Mouse (Mus musculus): ENCODE data around the gene Stx17. TPM values are rescaled to one million over a fixed set of nuclear protein-coding genes. Genes with fewer than 3 reads are reported as not detected.

Stx17 gene
- polyA plus RNA-seq, 1 experiment, result 22.1 TPM

DNA sequence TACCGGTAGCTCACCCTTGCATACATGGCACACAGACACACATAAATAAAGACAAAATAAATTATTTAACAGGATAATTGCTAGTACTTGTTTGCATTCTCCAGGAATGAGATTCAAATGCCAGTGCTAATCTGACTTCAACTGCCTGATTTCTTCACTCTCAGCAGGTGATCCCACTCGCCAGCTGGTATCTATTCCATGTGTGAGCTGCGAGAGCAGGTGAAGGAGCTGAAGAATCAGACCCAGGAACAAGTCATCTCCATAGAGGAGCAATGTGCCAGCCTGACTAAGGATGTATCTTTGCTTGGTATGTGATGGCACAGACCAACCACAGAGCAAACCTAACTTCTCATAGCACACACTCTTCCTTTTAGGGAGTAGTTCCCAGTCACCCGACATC lies 78.8 kb downstream of the Stx17 start:
- H3K27ac ChIP-seq (ENCODE audit: insufficient read depth, low read length), result no peak overlapping the region
- H3K4me1 ChIP-seq (ENCODE audit: control insufficient read depth, insufficient read depth, low read length), result no peaks in the 10 kb centered on the region
- TF ChIP-seq POLR2A (IDR thresholded peaks at IDR 0.05; ENCODE audit: low read depth, low read length), result no peak
- TF ChIP-seq CTCF (IDR thresholded peaks at IDR 0.05; ENCODE audit: borderline replicate concordance, insufficient read depth, low read length), result no peak
- no peak overlapping the region for H3K4me3 ChIP-seq (ENCODE audit: insufficient read depth, low read length)

DNA sequence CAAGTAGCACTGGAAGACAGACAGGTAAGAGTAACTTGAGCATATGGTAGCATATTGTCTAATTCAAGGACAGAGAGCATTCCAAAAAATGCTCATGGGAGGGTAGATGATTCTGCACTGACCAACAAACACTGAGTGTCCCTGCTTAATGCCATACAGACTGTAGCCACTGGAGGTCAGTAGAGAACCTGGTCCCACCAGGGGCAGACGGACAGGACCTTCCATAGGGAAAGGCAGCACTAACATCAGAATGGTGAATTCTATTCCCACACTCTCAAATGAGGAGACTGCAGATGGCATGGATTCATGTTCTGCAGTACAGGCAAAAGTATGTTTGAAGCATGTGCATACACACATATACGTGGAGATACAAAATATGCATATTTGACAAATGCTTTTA lies 100.5 kb downstream of the Stx17 start:
- H3K4me3 ChIP-seq (ENCODE audit: insufficient read depth, low read length), result no peak overlapping the region
- H3K27ac ChIP-seq (ENCODE audit: insufficient read depth, low read length), result no peak overlapping the region

GRCm38 (mm10) chr4:48225604-48226003 lies 100.9 kb downstream of the Stx17 start:
- TF ChIP-seq CTCF (IDR thresholded peaks at IDR 0.05; ENCODE audit: borderline replicate concordance, insufficient read depth, low read length), result no peak
- TF ChIP-seq POLR2A (IDR thresholded peaks at IDR 0.05; ENCODE audit: low read depth, low read length), result no peak
- Histone ChIP-seq H3K4me3 (ENCODE audit: insufficient read depth, low read length) (no peak overlapping the region), H3K4me1 (ENCODE audit: control insufficient read depth, insufficient read depth, low read length) (peaks cover 4% of the 10 kb centered on the region; the same call in 1 of the 2 replicates), H3K27ac (ENCODE audit: insufficient read depth, low read length) (no peak overlapping the region)

More for the DNA sequence above, 100.5 kb downstream of the Stx17 start:
- TF ChIP-seq POLR2A (IDR thresholded peaks at IDR 0.05; ENCODE audit: low read depth, low read length) (no peak), CTCF (IDR thresholded peaks at IDR 0.05; ENCODE audit: borderline replicate concordance, insufficient read depth, low read length) (peak; percentile 71; the same call in 1 of the 2 replicates)
- peaks cover 4% of the 10 kb centered on the region; the same call in 1 of the 2 replicates for H3K4me1 ChIP-seq (ENCODE audit: control insufficient read depth, insufficient read depth, low read length)

GRCm38 (mm10) chr4:48226800-48227199 lies 102.1 kb downstream of the Stx17 start:
- TF ChIP-seq POLR2A (IDR thresholded peaks at IDR 0.05; ENCODE audit: low read depth, low read length), result no peak
- no peak for TF ChIP-seq CTCF (IDR thresholded peaks at IDR 0.05; ENCODE audit: borderline replicate concordance, insufficient read depth, low read length)
- Histone ChIP-seq H3K4me1 (ENCODE audit: control insufficient read depth, insufficient read depth, low read length) (peaks cover 4% of the 10 kb centered on the region; the same call in 1 of the 2 replicates), H3K4me3 (ENCODE audit: insufficient read depth, low read length) (no peak overlapping the region), H3K27ac (ENCODE audit: insufficient read depth, low read length) (no peak overlapping the region)

Other genes with a start within 250 kb of the Stx17 start
- 1.6 and 2.7 TPM in 2 replicates for gene Nr4a3, start 79.8 kb upstream of the Stx17 start, polyA plus RNA-seq (2011; ENCODE audit: insufficient read length, low read depth, missing spikeins)
- gene Erp44, start 154.6 kb downstream of the Stx17 start, polyA plus RNA-seq (2011; ENCODE audit: insufficient read length, low read depth, missing spikeins), result 82.1 and 86.6 TPM in 2 replicates
- 13.4 and 14.8 TPM in 2 replicates for gene Invs, start 154.8 kb downstream of the Stx17 start, polyA plus RNA-seq (2011; ENCODE audit: insufficient read length, low read depth, missing spikeins)

Data from embryonic fibroblast, embryonic 13.5 days (primary cell).